Mouse (Mus musculus): Measurements from ENCODE around the gene Il15ra. TPM values are rescaled to one million over a fixed set of nuclear protein-coding genes. Genes with fewer than 3 reads are reported as not detected.
"Not testable (repeated sequence)": the region's sequence is repeated elsewhere in the genome, so short reads cannot be mapped to it uniquely, and the experiment has no call there.

The Il15ra gene
- polyA plus RNA-seq, 1 experiment, result 20.7 TPM

- DNase-seq, result no peak
- TF ChIP-seq CTCF (IDR thresholded peaks at IDR 0.05; ENCODE audit: insufficient read depth, low read length) (no peak), POLR2A (IDR thresholded peaks at IDR 0.05; ENCODE audit: borderline replicate concordance, extremely low read depth, low read depth, low read length) (no peak)
- no peak overlapping the region for H3K4me3 ChIP-seq (replicated peaks; ENCODE audit: extremely low read depth, low read depth, low read length)
- 76% methylated on average over 2 of the region's 2 CpGs for WGBS
- H3K4me1 ChIP-seq (ENCODE audit: control insufficient read depth, insufficient read depth, low read length), result no peaks in the 10 kb centered on the region
Observed at GRCm38 (mm10) chr2:11699905-11700304, 5.2 kb upstream of the Il15ra start.

- peak; percentile 5 for DNase-seq
- Histone ChIP-seq H3K4me1 (ENCODE audit: control insufficient read depth, insufficient read depth, low read length) (no peaks in the 10 kb centered on the region), H3K4me3 (replicated peaks; ENCODE audit: extremely low read depth, low read depth, low read length) (peak overlapping the region; percentile 85)
- TF ChIP-seq POLR2A (IDR thresholded peaks at IDR 0.05; ENCODE audit: borderline replicate concordance, extremely low read depth, low read depth, low read length) (no peak), CTCF (IDR thresholded peaks at IDR 0.05; ENCODE audit: insufficient read depth, low read length) (no peak)
- WGBS, result 2% methylated on average over 28 of the region's 28 CpGs
Observed at GRCm38 (mm10) chr2:11706030-11706745, 1.1 kb downstream of the Il15ra start.

GRCm38 (mm10) chr2:11706746-11707065 lies 1.6 kb downstream of the Il15ra start:
- Histone ChIP-seq H3K4me3 (replicated peaks; ENCODE audit: extremely low read depth, low read depth, low read length) (no peak overlapping the region), H3K4me1 (ENCODE audit: control insufficient read depth, insufficient read depth, low read length) (no peaks in the 10 kb centered on the region)
- WGBS, result 23% methylated on average over 6 of the region's 6 CpGs
- TF ChIP-seq POLR2A (IDR thresholded peaks at IDR 0.05; ENCODE audit: borderline replicate concordance, extremely low read depth, low read depth, low read length), result no peak
- TF ChIP-seq CTCF (IDR thresholded peaks at IDR 0.05; ENCODE audit: insufficient read depth, low read length), result no peak
- peak; percentile 7 for DNase-seq

- DNase-seq, result no peak
- 69% methylated on average over 5 of the region's 5 CpGs for WGBS
- no peaks in the 10 kb centered on the region for H3K4me1 ChIP-seq (ENCODE audit: control insufficient read depth, insufficient read depth, low read length)
- no peak overlapping the region for H3K4me3 ChIP-seq (replicated peaks; ENCODE audit: extremely low read depth, low read depth, low read length)
- TF ChIP-seq POLR2A (IDR thresholded peaks at IDR 0.05; ENCODE audit: borderline replicate concordance, extremely low read depth, low read depth, low read length) (no peak), CTCF (IDR thresholded peaks at IDR 0.05; ENCODE audit: insufficient read depth, low read length) (no peak)
Observed at GRCm38 (mm10) chr2:11708538-11708937, 3.4 kb downstream of the Il15ra start.

GRCm38 (mm10) chr2:11710101-11710500 lies 5.0 kb downstream of the Il15ra start:
- TF ChIP-seq CTCF (IDR thresholded peaks at IDR 0.05; ENCODE audit: insufficient read depth, low read length), result peak; percentile 36; the same call in 1 of the 2 replicates
- not testable (repeated sequence) for H3K4me3 ChIP-seq (replicated peaks; ENCODE audit: extremely low read depth, low read depth, low read length); H3K4me1 ChIP-seq (ENCODE audit: control insufficient read depth, insufficient read depth, low read length)
- 41% methylated on average over 4 of the region's 4 CpGs for WGBS
- peak; percentile 18 for DNase-seq

- H3K4me3 ChIP-seq (replicated peaks; ENCODE audit: extremely low read depth, low read depth, low read length), result no peak overlapping the region
- TF ChIP-seq CTCF (IDR thresholded peaks at IDR 0.05; ENCODE audit: insufficient read depth, low read length), result no peak
- H3K4me1 ChIP-seq (ENCODE audit: control insufficient read depth, insufficient read depth, low read length), result no peaks in the 10 kb centered on the region
- 76% methylated on average over 6 of the region's 6 CpGs for WGBS
- no peak for DNase-seq
Observed at GRCm38 (mm10) chr2:11712483-11712990, 7.4 kb downstream of the Il15ra start.

GRCm38 (mm10) chr2:11713021-11713420 lies 7.9 kb downstream of the Il15ra start:
- no peak for DNase-seq
- no peak overlapping the region for H3K4me3 ChIP-seq (replicated peaks; ENCODE audit: extremely low read depth, low read depth, low read length)
- WGBS, result 51% methylated on average over 3 of the region's 3 CpGs
- no peaks in the 10 kb centered on the region for H3K4me1 ChIP-seq (ENCODE audit: control insufficient read depth, insufficient read depth, low read length)
- no peak for TF ChIP-seq CTCF (IDR thresholded peaks at IDR 0.05; ENCODE audit: insufficient read depth, low read length)
- no peak for TF ChIP-seq POLR2A (IDR thresholded peaks at IDR 0.05; ENCODE audit: borderline replicate concordance, extremely low read depth, low read depth, low read length)

GRCm38 (mm10) chr2:11714535-11714934 lies 9.4 kb downstream of the Il15ra start:
- no peak for DNase-seq
- TF ChIP-seq POLR2A (IDR thresholded peaks at IDR 0.05; ENCODE audit: borderline replicate concordance, extremely low read depth, low read depth, low read length) (no peak), CTCF (IDR thresholded peaks at IDR 0.05; ENCODE audit: insufficient read depth, low read length) (no peak)
- WGBS, result 85% methylated on average over 4 of the region's 4 CpGs
- Histone ChIP-seq H3K4me3 (replicated peaks; ENCODE audit: extremely low read depth, low read depth, low read length) (no peak overlapping the region), H3K4me1 (ENCODE audit: control insufficient read depth, insufficient read depth, low read length) (no peaks in the 10 kb centered on the region)

- WGBS, result 82% methylated on average over 2 of the region's 2 CpGs
- Histone ChIP-seq H3K4me1 (ENCODE audit: control insufficient read depth, insufficient read depth, low read length) (no peaks in the 10 kb centered on the region), H3K4me3 (replicated peaks; ENCODE audit: extremely low read depth, low read depth, low read length) (no peak overlapping the region)
- no peak for DNase-seq
- TF ChIP-seq CTCF (IDR thresholded peaks at IDR 0.05; ENCODE audit: insufficient read depth, low read length) (no peak), POLR2A (IDR thresholded peaks at IDR 0.05; ENCODE audit: borderline replicate concordance, extremely low read depth, low read depth, low read length) (no peak)
Observed at GRCm38 (mm10) chr2:11718573-11718972, 13.5 kb downstream of the Il15ra start.

- 81% methylated on average over 9 of the region's 9 CpGs for WGBS
- TF ChIP-seq CTCF (IDR thresholded peaks at IDR 0.05; ENCODE audit: insufficient read depth, low read length) (no peak), POLR2A (IDR thresholded peaks at IDR 0.05; ENCODE audit: borderline replicate concordance, extremely low read depth, low read depth, low read length) (no peak)
- Histone ChIP-seq H3K4me3 (replicated peaks; ENCODE audit: extremely low read depth, low read depth, low read length) (no peak overlapping the region), H3K4me1 (ENCODE audit: control insufficient read depth, insufficient read depth, low read length) (no peaks in the 10 kb centered on the region)
- no peak for DNase-seq
Observed at GRCm38 (mm10) chr2:11722564-11722963, 17.5 kb downstream of the Il15ra start.

Measured in lung, adult 2 months (tissue).